Mouse (Mus musculus) ES-Bruce4 (cell line): ENCODE measurements around the gene Inka2. TPM values are rescaled to one million over a fixed set of nuclear protein-coding genes. Genes with fewer than 3 reads are reported as not detected.
A peak's percentile ranks its signal among the peaks of the same experiment; 100 is the strongest.

Source experiments
- H3K27ac ChIP-seq: 2 replicates; pipeline ENCODE4 v1.5.1; 2012; ENCODE audit warnings: low read length, inconsistent platforms; ENCODE audit not compliant: insufficient read depth
- H3K27me3 ChIP-seq: 2 replicates; pipeline ENCODE4 v1.6.1; 2012; ENCODE audit warnings: mild to moderate bottlenecking, low read length, inconsistent platforms; ENCODE audit not compliant: control insufficient read depth, poor library complexity, insufficient read depth, severe bottlenecking
- H3K36me3 ChIP-seq: 2 replicates; pipeline ENCODE4 v1.6.1; 2012; ENCODE audit warnings: inconsistent platforms, mild to moderate bottlenecking, low read length, moderate library complexity; ENCODE audit not compliant: control insufficient read depth, poor library complexity, insufficient read depth, severe bottlenecking
- H3K4me1 ChIP-seq: one replicate; pipeline ENCODE4 v1.8.1; 2011; ENCODE audit warnings: low read length; ENCODE audit not compliant: control insufficient read depth, insufficient read depth
- H3K4me3 ChIP-seq: 2 replicates; pipeline ENCODE4 v1.5.1; 2011; ENCODE audit warnings: low read depth, mild to moderate bottlenecking, low read length
- H3K9ac ChIP-seq: 2 replicates; pipeline ENCODE4 v1.6.1; 2012; ENCODE audit warnings: low read depth, mild to moderate bottlenecking, inconsistent platforms; ENCODE audit not compliant: poor library complexity, severe bottlenecking
- H3K9me3 ChIP-seq: replicated peaks from 2 replicates; pipeline ENCODE4 v1.6.1; 2012; ENCODE audit warnings: mild to moderate bottlenecking, low read length, inconsistent platforms; ENCODE audit not compliant: control insufficient read depth, poor library complexity, insufficient read depth, severe bottlenecking
- CTCF ChIP-seq: IDR thresholded peaks from one replicate; pipeline ENCODE4 v1.8.1; 2011; ENCODE audit warnings: low read depth, low read length
- EP300 ChIP-seq: IDR thresholded peaks from 2 replicates; pipeline ENCODE4 v1.6.1; 2011; ENCODE audit warnings: low read depth, low read length; ENCODE audit not compliant: insufficient read depth
- POLR2A ChIP-seq: IDR thresholded peaks from one replicate; pipeline ENCODE4 v1.8.1; 2011; ENCODE audit warnings: low read length; ENCODE audit not compliant: insufficient read depth
- polyA plus RNA-seq: library from polyadenylated mRNA; stranded (reverse); fragments of >200 nt; gene quantifications from 2 replicates; pipeline ENCODE4 v1.2.4, GENCODE M21; 2011; ENCODE audit warnings: low read depth; ENCODE audit not compliant: missing spikeins, insufficient read depth, insufficient read length

The Inka2 gene
- polyA plus RNA-seq, 1 experiment, result 4.3 TPM

- H3K9me3 ChIP-seq, result no peaks in the 10 kb centered on the region
- no peak overlapping the region for H3K4me3 ChIP-seq
- TF ChIP-seq CTCF (no peak), EP300 (no peak), POLR2A (no peak)
Observed at GRCm38 (mm10) chr3:105701399-105701798, 3.0 kb upstream of the Inka2 start.

GRCm38 (mm10) chr3:105703571-105703970 is 828 bp upstream of the Inka2 start:
- TF ChIP-seq EP300 (no peak), CTCF (no peak), POLR2A (no peak)
- no peaks in the 10 kb centered on the region for H3K9me3 ChIP-seq
- H3K36me3 ChIP-seq, result no peaks in the 10 kb centered on the region
- no peak overlapping the region for H3K27ac ChIP-seq
- H3K4me1 ChIP-seq, result no peaks in the 10 kb centered on the region
- no peaks in the 10 kb centered on the region for H3K27me3 ChIP-seq
- no peak overlapping the region for H3K4me3 ChIP-seq
- no peak overlapping the region for H3K9ac ChIP-seq

More at GRCm38 (mm10) chr3:105701399-105701798, 3.0 kb upstream of the Inka2 start:
- no peaks in the 10 kb centered on the region for H3K36me3 ChIP-seq
- no peak overlapping the region for H3K27ac ChIP-seq
- no peak overlapping the region for H3K9ac ChIP-seq
- H3K4me1 ChIP-seq, result no peaks in the 10 kb centered on the region
- H3K27me3 ChIP-seq, result no peaks in the 10 kb centered on the region

GRCm38 (mm10) chr3:105705061-105705549 is 706 bp downstream of the Inka2 start:
- Histone ChIP-seq H3K27ac (no peak overlapping the region), H3K36me3 (no peaks in the 10 kb centered on the region), H3K9ac (peak overlapping the region; percentile 79), H3K4me3 (peak overlapping the region; percentile 88), H3K27me3 (no peaks in the 10 kb centered on the region), H3K4me1 (no peaks in the 10 kb centered on the region), H3K9me3 (no peaks in the 10 kb centered on the region)
- TF ChIP-seq POLR2A, result no peak
- TF ChIP-seq CTCF, result no peak
- TF ChIP-seq EP300, result no peak

GRCm38 (mm10) chr3:105705561-105705960 is 1.2 kb downstream of the Inka2 start:
- H3K36me3 ChIP-seq, result no peaks in the 10 kb centered on the region
- H3K27ac ChIP-seq, result no peak overlapping the region
- no peaks in the 10 kb centered on the region for H3K4me1 ChIP-seq
- H3K9ac ChIP-seq, result peak overlapping the region; percentile 79
- H3K9me3 ChIP-seq, result no peaks in the 10 kb centered on the region
- H3K4me3 ChIP-seq, result peak overlapping the region; percentile 88
- no peak for TF ChIP-seq CTCF
- TF ChIP-seq POLR2A, result no peak
- no peak for TF ChIP-seq EP300
- H3K27me3 ChIP-seq, result no peaks in the 10 kb centered on the region

GRCm38 (mm10) chr3:105706366-105707020 is 2.1 kb downstream of the Inka2 start:
- Histone ChIP-seq H3K27ac (no peak overlapping the region), H3K27me3 (no peaks in the 10 kb centered on the region), H3K9me3 (no peaks in the 10 kb centered on the region), H3K9ac (no peak overlapping the region), H3K36me3 (no peaks in the 10 kb centered on the region), H3K4me3 (no peak overlapping the region), H3K4me1 (no peaks in the 10 kb centered on the region)
- no peak for TF ChIP-seq EP300
- TF ChIP-seq POLR2A, result no peak
- no peak for TF ChIP-seq CTCF

- H3K4me3 ChIP-seq, result no peak overlapping the region
- no peaks in the 10 kb centered on the region for H3K27me3 ChIP-seq
- H3K9me3 ChIP-seq, result no peaks in the 10 kb centered on the region
- no peaks in the 10 kb centered on the region for H3K36me3 ChIP-seq
- no peak overlapping the region for H3K9ac ChIP-seq
- H3K4me1 ChIP-seq, result no peaks in the 10 kb centered on the region
- H3K27ac ChIP-seq, result no peak overlapping the region
- no peak for TF ChIP-seq POLR2A
- TF ChIP-seq EP300, result no peak
- TF ChIP-seq CTCF, result no peak
Observed at GRCm38 (mm10) chr3:105707590-105707989, 3.2 kb downstream of the Inka2 start.
